Mouse (Mus musculus) forebrain, embryonic 11.5 days (tissue): ENCODE measurements at regions not wholly inside any gene's neighbourhood (a gene's known extent, or its start where the extent isn't known, plus 50 kb on each side); places are given as distances from the start of the nearest gene placed in this dataset.

Experiments used
- ATAC-seq: fragments of 200-750 bp; cut with Nextera tagmentation; replicated peaks from 2 replicates; pipeline ENCODE4 v1.8.0; 2017; ENCODE audit warnings: moderate TSS enrichment; ENCODE audit not compliant: low FRiP score
- DNase-seq: peaks from one replicate; pipeline ENCODE4 v3.0.0-alpha.2; 2017; ENCODE audit warnings: low spot score
- H3K27ac ChIP-seq: fragments of 300-500 bp; sonication (generic); 2 replicates; pipeline ENCODE4 v1.5.1; 2014; ENCODE audit warnings: low read depth, low read length
- H3K27me3 ChIP-seq: fragments of 300-500 bp; sonication (generic); 2 replicates; pipeline ENCODE4 v1.6.1; 2014; ENCODE audit warnings: mild to moderate bottlenecking, low read length, mixed read lengths; ENCODE audit not compliant: control insufficient read depth, insufficient read depth
- H3K36me3 ChIP-seq: fragments of 300-500 bp; sonication (generic); 2 replicates; pipeline ENCODE4 v1.6.1; 2014; ENCODE audit warnings: mild to moderate bottlenecking, low read length, moderate library complexity, mixed read lengths; ENCODE audit not compliant: control insufficient read depth, insufficient read depth
- H3K4me1 ChIP-seq: fragments of 300-500 bp; sonication (generic); replicated peaks from 2 replicates; pipeline ENCODE4 v1.6.1; 2014; ENCODE audit warnings: low read length, mixed read lengths; ENCODE audit not compliant: control insufficient read depth, insufficient read depth
- H3K4me2 ChIP-seq: fragments of 300-500 bp; sonication (generic); 2 replicates; pipeline ENCODE4 v1.6.1; 2014; ENCODE audit warnings: low read depth, mild to moderate bottlenecking, low read length, moderate library complexity, mixed read lengths; ENCODE audit not compliant: severe bottlenecking
- H3K4me3 ChIP-seq: fragments of 300-500 bp; sonication (generic); 2 replicates; pipeline ENCODE4 v1.5.1; 2014; ENCODE audit warnings: low read depth, low read length
- H3K9ac ChIP-seq: fragments of 300-500 bp; sonication (generic); 2 replicates; pipeline ENCODE4 v1.6.1; 2014; ENCODE audit warnings: low read length
- H3K9me3 ChIP-seq: fragments of 300-500 bp; sonication (generic); 2 replicates; pipeline ENCODE4 v1.6.1; 2016; ENCODE audit warnings: low read length, mixed read lengths; ENCODE audit not compliant: control insufficient read depth
- WGBS: fragments of 180-500 bp; shearing (Covaris S2); extraction: QIAGEN DNeasy Blood & Tissue Kit; methylation state at CpG from one replicate; pipeline ENCODE4 v1.1.7; 2014; 5-methylcytosine and 5-hydroxymethylcytosine counted together

DNA sequence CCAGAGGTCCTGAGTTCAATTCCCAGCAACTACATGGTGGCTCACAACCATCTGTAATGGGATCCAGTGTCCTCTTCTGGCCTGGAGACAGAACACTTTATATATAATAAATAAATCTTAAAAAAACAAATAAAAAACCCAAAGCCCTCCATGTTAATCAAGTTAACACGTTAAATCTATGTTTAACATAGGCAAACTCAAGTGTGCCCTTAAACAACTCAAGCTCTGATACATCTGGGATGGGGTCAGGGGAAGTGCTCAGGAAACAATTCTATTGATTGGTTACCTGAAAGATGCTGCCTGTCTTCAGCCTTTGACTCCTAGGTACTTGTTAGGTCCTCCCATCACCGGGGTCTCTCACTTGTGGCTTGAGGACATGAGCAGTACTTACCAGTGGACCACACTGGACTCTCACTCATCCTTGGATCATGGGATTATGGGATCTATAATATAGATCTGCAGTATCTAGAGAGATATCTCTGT, 89.1 kb upstream of the Cpm start:
- Histone ChIP-seq H3K27me3 (no peaks in the 10 kb centered on the region), H3K36me3 (no peaks in the 10 kb centered on the region), H3K9ac (no peak overlapping the region), H3K4me1 (no peaks in the 10 kb centered on the region), H3K9me3 (no peaks in the 10 kb centered on the region), H3K4me2 (no peak overlapping the region), H3K4me3 (no peak overlapping the region), H3K27ac (no peak overlapping the region)
- WGBS: 90% methylated on average over 2 of the region's 2 CpGs
- ATAC-seq: no peak
- no peak for DNase-seq

DNA sequence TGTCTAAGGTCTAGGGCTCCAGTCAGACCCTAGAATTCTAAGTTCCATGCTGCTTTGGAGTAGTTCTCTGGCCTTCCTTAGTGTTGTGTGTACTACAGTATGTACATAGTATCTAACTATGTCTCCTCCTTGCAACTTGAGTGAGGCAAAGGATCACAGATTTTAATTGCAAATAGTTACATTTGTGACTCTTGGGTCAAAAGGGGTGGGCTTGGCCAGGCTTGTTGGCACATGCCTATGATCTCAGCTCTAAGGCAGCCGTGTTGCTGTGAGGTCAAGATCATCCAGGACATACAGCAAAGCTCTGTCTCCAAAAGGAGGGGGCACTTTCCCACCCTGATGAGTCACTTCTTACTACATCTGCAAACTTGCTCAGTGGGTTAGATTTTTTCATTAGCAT, 89.8 kb upstream of the Cpm start:
- no peak overlapping the region for H3K9ac ChIP-seq
- WGBS: 87% methylated on average over 1 of the region's 1 CpGs
- H3K4me1 ChIP-seq: no peaks in the 10 kb centered on the region
- no peak overlapping the region for H3K27ac ChIP-seq
- no peak for DNase-seq
- H3K27me3 ChIP-seq: no peaks in the 10 kb centered on the region
- no peaks in the 10 kb centered on the region for H3K36me3 ChIP-seq
- H3K4me3 ChIP-seq: no peak overlapping the region
- no peak for ATAC-seq
- H3K9me3 ChIP-seq: no peaks in the 10 kb centered on the region
- H3K4me2 ChIP-seq: no peak overlapping the region

DNA sequence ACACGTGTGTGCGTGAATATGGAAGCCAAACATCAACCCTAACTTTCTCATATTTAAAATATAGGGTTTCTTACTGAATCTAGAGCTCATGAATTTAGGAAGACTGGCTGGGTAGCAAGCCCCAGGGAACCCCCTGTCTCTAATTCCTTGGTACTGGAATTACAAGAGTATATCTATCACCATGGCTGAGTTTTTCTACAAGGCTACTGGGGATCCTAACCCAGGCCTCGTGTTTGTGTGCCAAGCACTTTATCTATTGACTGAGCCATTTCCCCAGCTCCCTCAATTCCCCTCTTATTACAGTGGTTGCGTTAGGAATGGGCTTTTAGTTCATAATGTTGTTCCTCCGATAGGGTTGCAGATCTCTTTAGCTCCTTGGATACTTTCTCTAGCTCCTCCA, 90.6 kb upstream of the Cpm start:
- no peaks in the 10 kb centered on the region for H3K27me3 ChIP-seq
- no peak for ATAC-seq

DNA sequence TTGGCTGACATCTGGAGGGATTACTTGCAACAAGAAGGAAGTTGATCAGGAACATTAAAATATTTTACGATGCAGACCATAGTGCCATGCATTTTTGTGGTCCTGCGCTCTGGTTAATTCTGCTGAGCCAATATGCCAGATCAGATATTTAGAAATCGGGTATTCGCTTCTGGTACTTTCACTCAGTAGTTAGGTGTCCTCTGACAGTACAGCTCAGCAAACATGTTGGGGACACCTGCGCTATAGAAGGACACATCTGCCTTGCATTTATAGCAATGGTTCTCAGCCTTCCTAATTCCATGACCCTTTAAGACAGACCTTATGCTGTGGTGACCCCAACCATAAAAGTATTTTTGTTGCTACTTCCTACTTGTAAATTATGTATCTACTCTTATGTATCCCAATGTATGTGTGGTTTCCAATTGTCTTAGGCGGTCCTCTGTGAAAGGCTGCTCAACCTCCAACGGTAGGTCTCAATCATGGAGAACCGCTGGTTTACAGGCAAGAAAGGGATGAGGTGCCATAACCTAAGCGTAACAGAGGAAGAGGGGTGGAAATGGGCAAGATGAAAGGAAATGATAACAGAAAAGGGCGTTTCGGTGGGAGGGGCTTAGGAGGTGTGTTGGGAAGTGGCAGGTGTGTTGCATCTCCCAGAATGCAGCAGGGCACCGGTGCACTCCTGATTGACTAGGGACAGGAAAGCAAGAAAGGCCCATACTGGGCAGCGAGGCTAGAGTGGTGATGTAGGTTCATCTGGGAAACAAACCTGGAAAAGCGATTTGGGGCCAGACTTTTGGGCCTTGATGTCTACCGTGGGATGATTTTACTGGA, 92.3 kb upstream of the Cpm start:
- WGBS: 95% methylated on average over 15 of the region's 15 CpGs
- no peak for DNase-seq
- ATAC-seq: no peak
- Histone ChIP-seq H3K27me3 (no peaks in the 10 kb centered on the region), H3K4me2 (no peak overlapping the region), H3K27ac (no peak overlapping the region), H3K9ac (no peak overlapping the region), H3K4me3 (no peak overlapping the region), H3K9me3 (no peaks in the 10 kb centered on the region), H3K36me3 (no peaks in the 10 kb centered on the region), H3K4me1 (no peaks in the 10 kb centered on the region)

More for the DNA sequence above, 90.6 kb upstream of the Cpm start:
- no peak for DNase-seq
- Histone ChIP-seq H3K4me1 (no peaks in the 10 kb centered on the region), H3K9ac (no peak overlapping the region), H3K27ac (no peak overlapping the region), H3K9me3 (no peaks in the 10 kb centered on the region), H3K36me3 (no peaks in the 10 kb centered on the region), H3K4me3 (no peak overlapping the region), H3K4me2 (no peak overlapping the region)
- WGBS: 89% methylated on average over 5 of the region's 5 CpGs

DNA sequence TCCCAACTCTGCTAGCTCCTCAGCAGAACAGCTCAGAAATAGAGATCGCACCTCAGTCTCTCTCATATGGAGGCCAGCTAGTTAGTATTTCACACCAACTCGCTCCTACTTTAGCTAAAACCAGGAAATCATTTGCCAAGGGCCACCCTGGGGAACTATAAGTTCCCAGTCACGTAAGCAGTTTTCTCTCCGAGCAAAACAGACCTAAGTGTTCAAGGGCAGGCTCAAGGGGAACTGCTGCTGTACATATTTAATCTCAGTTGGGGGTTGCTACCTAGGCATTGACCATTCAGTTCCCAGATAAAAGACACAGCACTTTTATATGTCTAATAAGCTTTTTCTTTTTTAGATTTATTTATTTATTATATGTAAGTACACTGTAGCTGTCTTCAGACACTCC, 93.5 kb upstream of the Cpm start:
- Histone ChIP-seq H3K9ac (no peak overlapping the region), H3K4me1 (no peaks in the 10 kb centered on the region), H3K4me3 (no peak overlapping the region), H3K4me2 (no peak overlapping the region), H3K36me3 (no peaks in the 10 kb centered on the region), H3K27ac (no peak overlapping the region), H3K9me3 (no peaks in the 10 kb centered on the region), H3K27me3 (no peaks in the 10 kb centered on the region)
- DNase-seq (no peak), ATAC-seq (no peak)
- 91% methylated on average over 4 of the region's 4 CpGs for WGBS

DNA sequence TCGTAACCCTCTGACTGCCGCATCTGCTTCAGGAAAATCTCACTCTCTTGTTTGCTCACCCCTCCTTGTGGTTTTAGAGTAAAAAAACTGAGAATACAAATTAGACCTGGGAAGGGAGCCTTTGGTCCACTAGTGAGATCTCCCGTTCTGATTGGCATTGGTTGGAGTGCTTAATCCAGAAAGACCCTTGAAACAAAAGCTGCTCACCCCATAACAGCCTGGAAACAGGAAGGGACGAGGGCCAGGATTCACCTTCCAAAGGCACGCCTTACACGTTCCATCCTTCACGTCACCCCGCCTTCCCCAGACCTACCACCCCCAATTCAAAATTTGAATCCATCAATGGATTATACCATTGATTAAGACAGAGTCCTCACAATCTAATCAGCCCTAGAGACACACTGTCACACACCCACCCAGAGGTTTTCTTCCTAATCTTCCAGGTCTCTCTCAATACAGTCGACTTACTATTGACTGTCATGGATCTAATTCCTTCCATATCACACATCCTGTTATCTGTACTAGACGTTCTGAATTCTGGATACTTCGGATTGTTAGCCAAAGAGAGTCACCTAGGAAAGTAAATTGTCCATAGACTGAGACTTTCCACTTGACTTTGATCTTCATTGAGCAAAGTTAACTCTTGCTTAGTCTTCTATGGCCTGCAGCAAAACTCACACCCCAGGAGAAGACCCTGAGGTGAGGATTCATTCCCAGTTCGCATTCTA, 94.1 kb upstream of the Cpm start:
- Histone ChIP-seq H3K27me3 (no peaks in the 10 kb centered on the region), H3K27ac (no peak overlapping the region), H3K4me1 (no peaks in the 10 kb centered on the region), H3K36me3 (no peaks in the 10 kb centered on the region), H3K9me3 (no peaks in the 10 kb centered on the region), H3K4me3 (no peak overlapping the region), H3K4me2 (no peak overlapping the region), H3K9ac (no peak overlapping the region)
- WGBS: 89% methylated on average over 12 of the region's 12 CpGs
- DNase-seq: no peak
- ATAC-seq: no peak

DNA sequence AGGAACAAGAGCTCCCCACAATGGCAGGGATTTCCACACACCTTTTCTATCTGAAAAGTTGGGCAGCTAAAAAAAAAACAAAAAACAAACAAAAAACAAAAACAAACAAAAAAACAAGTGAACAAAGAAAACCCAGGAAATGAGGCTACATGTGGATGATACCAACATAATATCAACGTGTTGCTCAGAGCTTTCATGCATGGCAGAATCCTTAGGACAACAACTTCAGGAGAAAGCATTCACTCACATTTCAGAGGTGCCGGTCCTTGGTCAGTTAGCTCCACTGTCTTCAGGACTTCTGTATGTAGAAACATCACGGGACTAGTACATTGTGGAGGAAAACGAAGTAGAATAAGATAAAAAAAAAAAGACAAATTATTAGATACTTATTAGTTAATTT, 94.8 kb upstream of the Cpm start:
- Histone ChIP-seq H3K4me2 (no peak overlapping the region), H3K9me3 (no peaks in the 10 kb centered on the region), H3K4me1 (no peaks in the 10 kb centered on the region), H3K27me3 (no peaks in the 10 kb centered on the region), H3K27ac (no peak overlapping the region), H3K4me3 (no peak overlapping the region), H3K36me3 (no peaks in the 10 kb centered on the region), H3K9ac (no peak overlapping the region)
- WGBS: 89% methylated on average over 4 of the region's 4 CpGs
- no peak for ATAC-seq
- DNase-seq: no peak

DNA sequence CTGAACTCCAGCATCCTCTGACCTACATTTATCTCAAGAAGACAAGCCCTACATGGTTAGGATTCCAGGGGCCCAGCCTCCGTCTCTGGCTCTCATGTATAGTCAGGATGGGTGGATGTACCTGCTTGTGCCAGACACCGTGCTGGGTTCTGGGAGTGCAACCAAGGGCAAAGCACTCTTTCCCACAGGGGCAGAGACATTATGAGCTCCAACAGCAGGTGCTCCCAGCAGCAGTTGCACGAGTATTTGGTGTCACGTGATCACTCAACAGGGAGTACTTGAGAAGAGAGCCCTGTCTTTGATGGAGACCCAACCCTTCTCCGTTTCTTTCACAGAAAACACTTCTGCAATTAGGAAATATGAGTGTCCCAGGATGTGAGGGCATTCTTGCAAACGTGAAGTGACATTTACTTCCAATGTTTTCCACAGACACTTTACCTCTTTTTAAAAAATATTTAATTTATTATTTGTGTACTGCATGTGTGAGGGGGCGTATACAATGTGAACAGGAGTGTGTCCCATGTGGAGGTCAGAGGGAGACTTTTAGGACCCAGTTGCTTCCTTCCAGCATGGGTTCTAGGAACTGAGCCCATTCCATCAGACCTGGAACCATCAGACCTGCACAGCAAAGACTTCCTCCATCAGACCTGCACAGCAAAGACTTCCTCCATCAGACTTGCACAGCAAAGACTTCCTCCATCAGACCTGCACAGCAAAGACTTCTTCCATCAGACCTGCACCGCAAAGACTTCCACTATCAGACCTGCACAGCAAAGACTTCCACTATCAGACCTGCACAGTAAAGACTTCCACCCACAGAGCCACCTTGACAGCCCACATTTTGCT, 95.5 kb upstream of the Cpm start:
- Histone ChIP-seq H3K27ac (no peak overlapping the region), H3K27me3 (no peaks in the 10 kb centered on the region), H3K4me1 (no peaks in the 10 kb centered on the region), H3K9me3 (no peaks in the 10 kb centered on the region), H3K4me3 (no peak overlapping the region), H3K36me3 (no peaks in the 10 kb centered on the region), H3K9ac (no peak overlapping the region), H3K4me2 (no peak overlapping the region)
- WGBS: 92% methylated on average over 8 of the region's 8 CpGs
- no peak for DNase-seq
- no peak for ATAC-seq
